Mouse (Mus musculus): ENCODE results near the gene Ash1l. TPM values are rescaled to one million over a fixed set of nuclear protein-coding genes. Genes with fewer than 3 reads are reported as not detected.

Ash1l gene
- total RNA-seq, 2 experiments from 2014 or later: 96.1 to 96.9 TPM

DNA sequence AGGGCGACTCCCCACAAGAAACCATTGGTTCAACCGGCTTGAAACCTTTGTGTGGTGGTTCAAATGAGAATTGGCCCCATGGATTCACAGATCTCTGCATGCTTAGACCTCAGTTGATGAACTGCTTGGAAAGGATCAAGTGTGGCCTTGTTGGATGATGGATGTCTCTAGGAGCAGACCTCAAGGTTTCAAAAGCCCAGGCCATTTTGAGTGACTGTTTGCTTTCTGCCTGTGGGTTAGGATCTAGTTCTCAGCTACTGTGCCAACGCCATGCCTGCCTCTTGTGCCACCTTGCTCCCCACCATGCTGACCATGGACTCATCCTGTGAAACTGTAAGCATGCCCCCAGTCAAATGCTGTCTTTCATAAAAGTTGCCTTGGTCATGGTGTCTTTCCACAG lies 175.6 kb downstream of the Ash1l start:
- no peak overlapping the region for H3K4me3 ChIP-seq
- no peak for TF ChIP-seq CTCF (IDR thresholded peaks at IDR 0.05)
- no peak overlapping the region for H3K27ac ChIP-seq
- intact Hi-C loops (cut with DNase I): no loop called here
- DNase-seq (ENCODE audit: extremely low spot score in 1 of 2, low spot score in 2 of 2): no peak

Other genes starting within 250 kb of the Ash1l start
- 10 to 100 TPM; 41.1 to 45.8 TPM for gene Rit1, start 233.8 kb upstream of the Ash1l start, total RNA-seq (2021)
- 100 to 1,000 TPM; 513 to 521 TPM for gene Syt11, start 175.5 kb upstream of the Ash1l start, total RNA-seq (2021)
- gene Gon4l, start 115.4 kb upstream of the Ash1l start, total RNA-seq (2021): 10 to 100 TPM; 46.9 to 48.3 TPM
- 10 to 100 TPM; 20.2 TPM for gene Msto1, start 36.6 kb upstream of the Ash1l start, total RNA-seq (2021)
- 100 to 1,000 TPM in 1 of 2 experiments, 10 to 100 TPM in 1; 97.5 to 113 TPM for gene Dap3, start 559 bp downstream of the Ash1l start, total RNA-seq (2021)
- 100 to 1,000 TPM; 189 to 199 TPM for gene Rusc1, start 142.7 kb downstream of the Ash1l start, total RNA-seq (2021)
- not detected for gene Gm43738, start 150.5 kb downstream of the Ash1l start, total RNA-seq (2021)
- gene Fdps, start 151.3 kb downstream of the Ash1l start, total RNA-seq (2021): 10 to 100 TPM; 78.1 to 79.6 TPM
- not detected for gene Pklr, start 185.5 kb downstream of the Ash1l start, total RNA-seq (2021)
- 10 to 100 TPM; 14.9 to 20.9 TPM for gene Hcn3, start 209.6 kb downstream of the Ash1l start, total RNA-seq (2021)
- 10 to 100 TPM; 45.6 to 46.3 TPM for gene Clk2, start 214.2 kb downstream of the Ash1l start, total RNA-seq (2021)
- 10 to 100 TPM; 64.0 to 64.7 TPM for gene Scamp3, start 226.9 kb downstream of the Ash1l start, total RNA-seq (2021)
- gene Fam189b, start 232.5 kb downstream of the Ash1l start, total RNA-seq (2021): 10 to 100 TPM; 56.9 to 60.4 TPM

Data from left cerebral cortex, adult 2 months (tissue).